Comparison of ENCODE assay signal across 8 mouse cellular contexts in the genomic region with DNA sequence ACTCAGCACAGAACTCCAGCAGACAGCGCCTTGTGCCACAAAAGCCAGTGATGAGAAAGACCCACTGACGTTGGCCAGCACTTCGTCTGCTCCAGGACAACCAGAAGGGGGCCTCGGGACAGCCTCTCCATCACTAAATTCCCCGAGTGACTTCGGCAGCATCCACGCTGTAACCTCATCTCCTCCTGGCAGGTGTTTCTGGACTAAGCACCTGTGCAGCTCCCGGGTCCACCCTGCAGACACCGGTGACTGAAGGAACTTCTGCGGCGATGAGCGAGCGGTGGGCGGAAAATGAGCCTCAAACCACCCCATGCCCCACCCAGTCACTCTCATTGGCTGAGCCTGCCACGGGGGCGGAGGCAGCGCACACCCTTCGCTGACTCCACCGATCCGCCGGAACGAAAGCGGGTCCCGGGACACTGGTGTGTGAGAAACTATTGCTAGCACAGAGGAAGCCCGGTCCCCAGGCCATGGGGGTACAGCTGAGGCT. TPM values are rescaled to one million over a fixed set of nuclear protein-coding genes. Genes with fewer than 3 reads are reported as not detected.
DNase-seq lines count a peak whose midpoint lies in the region; ATAC-seq lines count a peak whose summit lies in the region.

Gene Nipal1 (plus strand): TSS at position 378 of the 490 bp plus-strand sequence.

- WGBS in limb, embryonic 12.5 days, result under 1% methylated on average over 25 of the region's 25 CpGs
- under 1% methylated on average over 25 of the region's 25 CpGs for WGBS in midbrain, embryonic 13.5 days

- peak; percentile 94 for ATAC-seq in CD4-positive, CD25-positive, alpha-beta regulatory T cell, adult 4 months
- ATAC-seq in erythroid progenitor cell, adult 5-6 weeks (replicated peaks; ENCODE audit: low FRiP score, poor library complexity, severe bottlenecking), result peak; percentile 83
- peak; percentile 98 for ATAC-seq in hematopoietic stem cell, adult 5-6 weeks (replicated peaks in 1 of 2; ENCODE audit: insufficient read depth in 1 of 2, low FRiP score in 2 of 2, low TSS enrichment in 1 of 2, low read depth in 1 of 2, poor library complexity in 2 of 2, severe bottlenecking in 2 of 2)
- peak; percentile 91 for ATAC-seq in limb, embryonic 12.5 days (ENCODE audit: insufficient number of reproducible peaks, insufficient read depth, low FRiP score, low TSS enrichment, low read depth)
- peak; percentile 96 for ATAC-seq in midbrain, embryonic 13.5 days

- no peaks in the 10 kb centered on the region for H3K36me3 ChIP-seq in limb, embryonic 12.5 days
- no peaks in the 10 kb centered on the region for H3K36me3 ChIP-seq in midbrain, embryonic 13.5 days

- H3K27me3 ChIP-seq in limb, embryonic 12.5 days, result peaks cover 34% of the 10 kb centered on the region; the same call in 1 of the 2 replicates
- peaks cover 46% of the 10 kb centered on the region for H3K27me3 ChIP-seq in midbrain, embryonic 13.5 days

- peak; percentile 59 to 82 for DNase-seq in adrenal gland, adult (ENCODE audit: inconsistent age in 2 of 2, low spot score in 1 of 2)
- peak; percentile 60 for DNase-seq in spleen, adult 12 weeks (ENCODE audit: low spot score)
- DNase-seq in layer of hippocampus, postnatal 36 days, result no peak

- H3K9ac ChIP-seq in limb, embryonic 12.5 days (replicated peaks), result peak within 1 kb of the TSS; percentile 37; the same call in 1 of the 2 replicates
- peak within 1 kb of the TSS; percentile 51 for H3K9ac ChIP-seq in midbrain, embryonic 13.5 days (replicated peaks)

- H3K4me2 ChIP-seq in limb, embryonic 12.5 days, result peak within 1 kb of the TSS; percentile 87
- peak within 1 kb of the TSS; percentile 87 for H3K4me2 ChIP-seq in midbrain, embryonic 13.5 days (replicated peaks)

- no peak within 1 kb of the TSS for H3K27ac ChIP-seq in limb, embryonic 12.5 days
- H3K27ac ChIP-seq in midbrain, embryonic 13.5 days, result no peak within 1 kb of the TSS

- H3K4me3 ChIP-seq in limb, embryonic 12.5 days (replicated peaks), result peak within 1 kb of the TSS; percentile 51
- peak within 1 kb of the TSS; percentile 52 for H3K4me3 ChIP-seq in midbrain, embryonic 13.5 days (replicated peaks)

- no peaks in the 10 kb centered on the region for H3K9me3 ChIP-seq in limb, embryonic 12.5 days
- H3K9me3 ChIP-seq in midbrain, embryonic 13.5 days, result no peaks in the 10 kb centered on the region

- H3K4me1 ChIP-seq in limb, embryonic 12.5 days (replicated peaks), result peaks cover 8% of the 10 kb centered on the region
- H3K4me1 ChIP-seq in midbrain, embryonic 13.5 days (replicated peaks), result peaks cover 9% of the 10 kb centered on the region

RNA-seq across cellular contexts. Expression of gene Nipal1, which starts in this region (rescaled TPM):
- 10 to 100 TPM; 28.3 to 31.1 TPM for polyA plus RNA-seq in CD4-positive, CD25-positive, alpha-beta regulatory T cell, adult 4 months (2017; shearing (Covaris generic))
- 1.3 TPM in 1 of 2 replicates, not detected in the other for total RNA-seq in erythroid progenitor cell, adult 5-6 weeks (2015; ENCODE audit: low replicate concordance)
- 0.26 and 1.3 TPM in 2 replicates for total RNA-seq in erythroid progenitor cell, adult 5-6 weeks (2017; ENCODE audit: low replicate concordance)
- total RNA-seq in hematopoietic stem cell, adult 5-6 weeks (2017), result 0.20 TPM in 1 of 2 replicates, not detected in the other
- 0.76 and 0.84 TPM in 2 replicates for polyA plus RNA-seq in limb, embryonic 12.5 days (2016; fragmentation: Nextera tagmentation; extraction: Ambion mirVana)
- polyA plus RNA-seq in midbrain, embryonic 13.5 days (2015; fragmentation: Nextera tagmentation; extraction: Ambion mirVana), result 0.79 and 1.5 TPM in 2 replicates
- not detected for total RNA-seq in layer of hippocampus, postnatal 36 days (2021)

Comparison
In these comparisons a context has a peak if more than half of its experiments do, and no peak if none do; other contexts are left out.
1. RNA of gene Nipal1 (polyA plus RNA-seq): 28.3 to 31.1 TPM in CD4-positive, CD25-positive, alpha-beta regulatory T cell, adult 4 months; 0.76 to 0.84 TPM in limb, embryonic 12.5 days and 0.79 to 1.5 TPM in midbrain, embryonic 13.5 days; every median in the first group is over 10 times any median in the second.
2. Peak in ATAC-seq in hematopoietic stem cell, adult 5-6 weeks; RNA of the gene not detected or under 1 TPM.
3. Peak in ATAC-seq, H3K4me3 ChIP-seq, H3K9ac ChIP-seq and H3K4me2 ChIP-seq in limb, embryonic 12.5 days; RNA of the gene not detected or under 1 TPM.
4. DNase-seq: peak in adrenal gland, adult (2 of 2) and spleen, adult 12 weeks (single experiment); none in layer of hippocampus, postnatal 36 days (0 of 2).
5. Peak in every context shown above with its lines, with median percentiles within 50 percentile points of each other: ATAC-seq.